Mouse (Mus musculus) hindbrain, embryonic 11.5 days (tissue): ENCODE results near the gene Gm5134. TPM values are rescaled to one million over a fixed set of nuclear protein-coding genes. Genes with fewer than 3 reads are reported as not detected.

ENCODE experiments used
- ATAC-seq: fragments of 200-750 bp; cut with Nextera tagmentation; 2 replicates; pipeline ENCODE4 v1.8.0; 2017; ENCODE audit warnings: mild to moderate bottlenecking, moderate TSS enrichment, moderate library complexity; ENCODE audit not compliant: low FRiP score
- DNase-seq: peaks from one replicate; pipeline ENCODE4 v3.0.0-alpha.2; 2015; ENCODE audit warnings: low spot score
- H3K27ac ChIP-seq: fragments of 300-500 bp; sonication (generic); 2 replicates; pipeline ENCODE4 v1.5.1; 2014; ENCODE audit warnings: mild to moderate bottlenecking, low read depth, low read length
- H3K27me3 ChIP-seq: fragments of 300-500 bp; sonication (generic); 2 replicates; pipeline ENCODE4 v1.6.1; 2014; ENCODE audit warnings: mild to moderate bottlenecking, low read length, moderate library complexity, mixed read lengths; ENCODE audit not compliant: control insufficient read depth, insufficient read depth
- H3K36me3 ChIP-seq: fragments of 300-500 bp; sonication (generic); 2 replicates; pipeline ENCODE4 v1.6.1; 2014; ENCODE audit warnings: mild to moderate bottlenecking, low read length, moderate library complexity, mixed read lengths; ENCODE audit not compliant: control insufficient read depth, insufficient read depth
- H3K4me1 ChIP-seq: fragments of 300-500 bp; sonication (generic); replicated peaks from 2 replicates; pipeline ENCODE4 v1.6.1; 2014; ENCODE audit warnings: low read length, mixed read lengths; ENCODE audit not compliant: control insufficient read depth, insufficient read depth
- H3K4me2 ChIP-seq: fragments of 300-500 bp; sonication (generic); replicated peaks from 2 replicates; pipeline ENCODE4 v1.6.1; 2014; ENCODE audit warnings: mild to moderate bottlenecking, low read depth, low read length
- H3K4me3 ChIP-seq: fragments of 300-500 bp; sonication (generic); 2 replicates; pipeline ENCODE4 v1.5.1; 2014; ENCODE audit warnings: low read depth, low read length
- H3K9ac ChIP-seq: fragments of 300-500 bp; sonication (generic); 2 replicates; pipeline ENCODE4 v1.6.1; 2014; ENCODE audit warnings: low read depth, low read length
- H3K9me3 ChIP-seq: fragments of 300-500 bp; sonication (generic); 2 replicates; pipeline ENCODE4 v1.6.1; 2016; ENCODE audit warnings: low read length; ENCODE audit not compliant: control insufficient read depth
- WGBS: fragments of 180-500 bp; shearing (Covaris S2); extraction: QIAGEN DNeasy Blood & Tissue Kit; methylation state at CpG from one replicate; pipeline ENCODE4 v1.1.7; 2014; 5-methylcytosine and 5-hydroxymethylcytosine counted together
- polyA plus RNA-seq: library from polyadenylated mRNA; unstranded; fragments of >200 nt; fragmentation: Nextera tagmentation; extraction: Ambion mirVana; gene quantifications from 2 replicates; pipeline ENCODE4 v1.2.1, GENCODE M21; 2014

Gene Gm5134
- polyA plus RNA-seq: 0.22 TPM in 1 of 2 replicates, not detected in the other

GRCm38 (mm10) chr10:75954381-75954811 is at the start of gene Gm5134:
Gm5134 (plus strand) TSS chr10:75954514.
- H3K4me1 ChIP-seq: no peaks in the 10 kb centered on the region
- H3K9me3 ChIP-seq: no peaks in the 10 kb centered on the region
- peak; percentile 11 for DNase-seq
- WGBS: 35% methylated on average over 20 of the region's 20 CpGs
- H3K36me3 ChIP-seq: no peaks in the 10 kb centered on the region
- H3K9ac ChIP-seq: no peak within 1 kb of the TSS
- H3K4me3 ChIP-seq: peak within 1 kb of the TSS; percentile 10; the same call in 1 of the 2 replicates
- no peak for ATAC-seq
- H3K27ac ChIP-seq: no peak within 1 kb of the TSS
- peak within 1 kb of the TSS; percentile 31; the same call in 1 of the 2 replicates for H3K4me2 ChIP-seq
- no peaks in the 10 kb centered on the region for H3K27me3 ChIP-seq

DNA sequence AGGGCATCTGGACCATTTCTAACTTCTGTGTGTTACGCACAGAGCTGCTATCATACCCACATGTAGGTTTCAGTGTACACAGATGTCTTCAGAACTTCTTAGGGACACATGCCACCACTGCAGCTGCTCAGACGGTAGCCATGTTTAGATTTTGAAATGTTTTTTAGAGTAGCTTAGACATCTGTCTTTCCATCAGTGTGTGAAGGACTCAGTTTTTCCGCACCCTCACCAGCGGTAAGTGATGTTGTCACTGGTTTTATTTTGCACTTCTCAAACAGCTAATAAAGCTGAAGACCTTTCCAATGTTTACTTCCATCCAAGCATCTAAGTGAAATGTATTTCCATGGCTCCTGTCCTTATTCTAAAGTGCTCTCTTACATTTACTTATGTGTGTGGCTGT is 47.4 kb upstream of the Gm5134 start:
- WGBS: 95% methylated on average over 4 of the region's 4 CpGs
- H3K27me3 ChIP-seq: no peaks in the 10 kb centered on the region
- peaks cover 34% of the 10 kb centered on the region for H3K36me3 ChIP-seq
- H3K9me3 ChIP-seq: no peaks in the 10 kb centered on the region
- H3K9ac ChIP-seq: no peak overlapping the region
- H3K4me2 ChIP-seq: no peak overlapping the region
- ATAC-seq (no peak), DNase-seq (no peak)
- no peak overlapping the region for H3K4me3 ChIP-seq
- no peak overlapping the region for H3K27ac ChIP-seq
- no peaks in the 10 kb centered on the region for H3K4me1 ChIP-seq

DNA sequence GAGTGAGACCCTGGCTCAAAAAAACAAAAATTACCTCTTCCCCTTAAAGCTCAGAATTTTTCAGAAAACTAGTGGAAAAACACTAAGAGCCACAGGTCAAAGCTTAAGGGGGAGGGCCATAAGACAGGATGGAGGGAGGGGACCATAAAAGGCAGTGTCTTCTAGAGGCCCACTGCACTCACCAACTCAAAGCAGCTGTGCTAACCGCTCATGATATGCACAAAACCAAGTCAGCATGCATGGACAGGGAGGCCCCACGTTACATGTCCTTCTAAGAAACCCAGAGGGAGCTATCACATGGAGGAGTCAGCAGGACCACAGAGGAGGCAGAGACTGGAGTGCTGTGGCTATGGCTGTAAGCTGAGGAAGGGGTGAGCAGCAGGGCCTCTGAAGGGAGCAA is 43.6 kb upstream of the Gm5134 start:
- H3K4me1 ChIP-seq: no peaks in the 10 kb centered on the region
- H3K36me3 ChIP-seq: peaks cover 17% of the 10 kb centered on the region
- H3K9me3 ChIP-seq: no peaks in the 10 kb centered on the region
- no peaks in the 10 kb centered on the region for H3K27me3 ChIP-seq
- no peak overlapping the region for H3K27ac ChIP-seq
- H3K4me2 ChIP-seq: no peak overlapping the region
- no peak overlapping the region for H3K4me3 ChIP-seq
- no peak overlapping the region for H3K9ac ChIP-seq
- WGBS: 92% methylated on average over 2 of the region's 2 CpGs
- no peak for ATAC-seq
- DNase-seq: no peak

DNA sequence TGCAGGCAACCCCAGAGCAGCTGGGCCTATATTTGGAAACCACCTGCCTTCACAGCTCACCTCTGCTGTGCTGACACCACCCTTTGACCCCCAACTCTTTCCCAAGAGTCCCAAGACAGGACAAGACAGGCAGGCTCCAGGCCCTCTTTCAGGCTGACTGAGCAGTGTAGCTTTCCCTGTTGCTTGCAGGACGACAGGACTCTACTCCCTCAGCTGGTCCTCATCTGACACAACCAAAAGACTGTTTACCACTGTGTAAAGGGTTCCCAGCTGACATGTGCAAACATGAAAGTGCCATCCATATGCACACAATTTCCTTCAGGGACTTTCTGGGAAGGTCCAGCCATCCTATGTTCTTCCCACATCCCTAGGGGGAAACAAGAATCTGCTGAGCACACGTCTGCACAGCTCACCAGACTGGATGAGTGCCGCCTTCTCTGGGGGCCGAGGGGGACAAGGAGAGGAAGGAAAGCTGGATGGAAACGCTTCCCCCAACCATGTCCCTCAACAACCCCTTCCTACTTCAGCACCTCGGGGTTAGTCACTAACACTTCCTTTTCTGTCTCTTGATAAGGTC is 41.2 kb upstream of the Gm5134 start:
- Histone ChIP-seq H3K9me3 (no peaks in the 10 kb centered on the region), H3K4me3 (no peak overlapping the region), H3K27ac (no peak overlapping the region), H3K4me2 (no peak overlapping the region), H3K36me3 (peaks cover 5% of the 10 kb centered on the region; the same call in 1 of the 2 replicates), H3K4me1 (no peaks in the 10 kb centered on the region), H3K9ac (no peak overlapping the region), H3K27me3 (no peaks in the 10 kb centered on the region)
- WGBS: 76% methylated on average over 6 of the region's 6 CpGs
- ATAC-seq (no peak), DNase-seq (no peak)

- 88% methylated on average over 7 of the region's 7 CpGs for WGBS
- Histone ChIP-seq H3K9me3 (no peaks in the 10 kb centered on the region), H3K4me3 (no peak overlapping the region), H3K27me3 (no peaks in the 10 kb centered on the region), H3K4me2 (no peak overlapping the region), H3K9ac (no peak overlapping the region), H3K36me3 (peaks cover 5% of the 10 kb centered on the region; the same call in 1 of the 2 replicates), H3K27ac (no peak overlapping the region), H3K4me1 (no peaks in the 10 kb centered on the region)
- ATAC-seq (no peak), DNase-seq (no peak)
Observed at GRCm38 (mm10) chr10:75915557-75915956, 38.8 kb upstream of the Gm5134 start.

- no peak for DNase-seq
- no peak overlapping the region for H3K4me3 ChIP-seq
- no peaks in the 10 kb centered on the region for H3K36me3 ChIP-seq
- WGBS: 73% methylated on average over 8 of the region's 8 CpGs
- no peak overlapping the region for H3K4me2 ChIP-seq
- no peaks in the 10 kb centered on the region for H3K4me1 ChIP-seq
- ATAC-seq: no peak
- no peak overlapping the region for H3K27ac ChIP-seq
- no peaks in the 10 kb centered on the region for H3K9me3 ChIP-seq
- H3K27me3 ChIP-seq: no peaks in the 10 kb centered on the region
- no peak overlapping the region for H3K9ac ChIP-seq
Observed at GRCm38 (mm10) chr10:75916840-75917239, 37.5 kb upstream of the Gm5134 start.

DNA sequence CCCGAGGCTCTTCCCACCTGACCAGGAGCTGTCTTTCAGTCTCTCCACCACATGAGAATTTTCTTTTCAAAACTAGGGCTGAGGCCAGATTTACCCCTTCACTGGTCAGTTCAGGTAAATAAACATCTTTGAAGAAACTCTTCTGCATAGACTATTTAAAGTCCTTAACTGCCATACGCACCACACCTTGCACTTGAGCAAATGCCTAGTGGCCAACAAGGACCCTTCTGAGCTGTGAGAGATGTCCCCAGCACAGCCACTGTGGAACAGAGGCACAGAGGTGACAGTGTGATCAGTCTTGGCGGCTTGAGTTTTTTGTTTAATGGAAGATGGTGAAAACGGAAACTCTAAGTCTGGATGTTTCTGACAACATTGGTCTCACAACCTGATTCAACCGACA is 35.3 kb upstream of the Gm5134 start:
- Histone ChIP-seq H3K4me3 (no peak overlapping the region), H3K36me3 (no peaks in the 10 kb centered on the region), H3K9me3 (no peaks in the 10 kb centered on the region), H3K27me3 (no peaks in the 10 kb centered on the region), H3K9ac (no peak overlapping the region), H3K4me1 (no peaks in the 10 kb centered on the region), H3K4me2 (no peak overlapping the region), H3K27ac (no peak overlapping the region)
- ATAC-seq (no peak), DNase-seq (no peak)
- 85% methylated on average over 5 of the region's 5 CpGs for WGBS

DNA sequence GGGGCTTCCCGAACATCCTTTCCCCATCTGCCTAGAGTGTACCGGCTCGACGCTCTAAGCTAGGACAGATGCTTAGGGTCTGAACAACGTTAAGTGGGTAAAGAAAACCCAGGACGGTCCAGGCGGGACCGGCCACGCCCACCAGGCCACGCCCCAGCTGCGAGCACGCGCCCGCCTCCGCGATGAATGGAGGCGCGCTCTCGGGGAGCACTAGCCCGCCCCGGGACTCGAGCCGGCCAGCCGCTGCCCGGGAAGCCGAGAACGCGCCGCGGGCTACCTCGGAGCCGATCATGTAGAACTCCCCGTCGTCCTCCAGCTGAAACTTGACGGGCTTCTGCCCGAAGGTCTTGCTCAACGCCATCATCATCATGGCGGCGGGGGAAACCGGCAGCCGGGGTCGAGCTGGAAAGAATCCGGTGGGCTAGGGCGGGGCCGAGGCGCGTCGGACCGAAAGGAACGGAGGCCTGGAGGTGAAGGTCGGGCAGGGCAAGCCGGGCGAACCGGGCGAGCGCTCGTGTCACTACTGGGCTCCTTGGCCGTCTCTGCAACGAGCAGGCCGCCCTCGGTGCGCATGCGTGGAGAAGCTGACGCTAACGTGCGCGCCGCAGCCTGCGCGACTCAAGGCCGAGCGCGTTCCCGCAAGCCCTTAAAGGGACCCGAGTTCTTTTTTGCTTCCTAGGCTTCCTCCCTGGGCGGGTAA is 33.1 kb upstream of the Gm5134 start, which contains the start of gene Smarcb1:
Gene Smarcb1 (minus strand): TSS at position 592 of the 700 bp plus-strand sequence.
- Histone ChIP-seq H3K9me3 (no peaks in the 10 kb centered on the region), H3K27me3 (no peaks in the 10 kb centered on the region), H3K4me1 (no peaks in the 10 kb centered on the region), H3K9ac (peak within 1 kb of the TSS; percentile 95), H3K36me3 (no peaks in the 10 kb centered on the region), H3K27ac (peak within 1 kb of the TSS; percentile 94), H3K4me2 (peak within 1 kb of the TSS; percentile 70), H3K4me3 (peak within 1 kb of the TSS; percentile 81)
- ATAC-seq (peak; percentile 89), DNase-seq (peak; percentile 99)
- WGBS: under 1% methylated on average over 75 of the region's 76 CpGs
